Mouse (Mus musculus) retina, adult 2 months (tissue): ENCODE data around the gene Mettl16.
"Not testable (repeated sequence)": the region's sequence is repeated elsewhere in the genome, so short reads cannot be mapped to it uniquely, and the experiment has no call there.

Source experiments
- DNase-seq: peaks from one replicate; pipeline ENCODE4 v3.0.0-alpha.2; 2012; ENCODE audit warnings: low read depth, low spot score

Mettl16 gene

GRCm38 (mm10) chr11:74792874-74793273 lies 22.2 kb downstream of the Mettl16 start:
- no peak for DNase-seq

GRCm38 (mm10) chr11:74800658-74801057 lies 30.0 kb downstream of the Mettl16 start:
- DNase-seq = no peak

GRCm38 (mm10) chr11:74804081-74804627 lies 33.5 kb downstream of the Mettl16 start:
- DNase-seq = no peak

GRCm38 (mm10) chr11:74807246-74807882 lies 36.7 kb downstream of the Mettl16 start:
- no peak for DNase-seq

- no peak for DNase-seq
Measured at GRCm38 (mm10) chr11:74808251-74808853, 37.7 kb downstream of the Mettl16 start.

GRCm38 (mm10) chr11:74810134-74810533 lies 39.5 kb downstream of the Mettl16 start:
- no peak for DNase-seq

- not testable (repeated sequence) for DNase-seq
Measured at GRCm38 (mm10) chr11:74811027-74811426, 40.4 kb downstream of the Mettl16 start.

GRCm38 (mm10) chr11:74811538-74811937 lies 40.9 kb downstream of the Mettl16 start:
- no peak for DNase-seq

- DNase-seq = no peak
Measured at GRCm38 (mm10) chr11:74815795-74816194, 45.2 kb downstream of the Mettl16 start.

- DNase-seq = no peak
Measured at GRCm38 (mm10) chr11:74820921-74821320, 50.3 kb downstream of the Mettl16 start.

- DNase-seq = no peak
Measured at GRCm38 (mm10) chr11:74821463-74821862, 50.8 kb downstream of the Mettl16 start.

GRCm38 (mm10) chr11:74822746-74823440 lies 52.3 kb downstream of the Mettl16 start:
- DNase-seq = no peak

GRCm38 (mm10) chr11:74826151-74826550 lies 55.5 kb downstream of the Mettl16 start:
- DNase-seq = no peak

- no peak for DNase-seq
Measured at GRCm38 (mm10) chr11:74826702-74827101, 56.1 kb downstream of the Mettl16 start.

GRCm38 (mm10) chr11:74827791-74828403 lies 57.3 kb downstream of the Mettl16 start:
- DNase-seq = no peak

GRCm38 (mm10) chr11:74828404-74828931 lies 57.8 kb downstream of the Mettl16 start:
- DNase-seq = no peak

GRCm38 (mm10) chr11:74828965-74829550 lies 58.4 kb downstream of the Mettl16 start:
- DNase-seq = no peak

GRCm38 (mm10) chr11:74829812-74830211 lies 59.2 kb downstream of the Mettl16 start:
- DNase-seq = no peak

- peak; percentile 98 for DNase-seq
Measured at GRCm38 (mm10) chr11:74830256-74831161, 59.9 kb downstream of the Mettl16 start, which contains the start of gene Mnt. Gene Mnt (plus strand): TSS chr11:74830920.

- no peak for DNase-seq
Measured at GRCm38 (mm10) chr11:74831191-74831605, 60.6 kb downstream of the Mettl16 start.
